Mouse (Mus musculus): ENCODE data around the gene Zcchc18.

DNA sequence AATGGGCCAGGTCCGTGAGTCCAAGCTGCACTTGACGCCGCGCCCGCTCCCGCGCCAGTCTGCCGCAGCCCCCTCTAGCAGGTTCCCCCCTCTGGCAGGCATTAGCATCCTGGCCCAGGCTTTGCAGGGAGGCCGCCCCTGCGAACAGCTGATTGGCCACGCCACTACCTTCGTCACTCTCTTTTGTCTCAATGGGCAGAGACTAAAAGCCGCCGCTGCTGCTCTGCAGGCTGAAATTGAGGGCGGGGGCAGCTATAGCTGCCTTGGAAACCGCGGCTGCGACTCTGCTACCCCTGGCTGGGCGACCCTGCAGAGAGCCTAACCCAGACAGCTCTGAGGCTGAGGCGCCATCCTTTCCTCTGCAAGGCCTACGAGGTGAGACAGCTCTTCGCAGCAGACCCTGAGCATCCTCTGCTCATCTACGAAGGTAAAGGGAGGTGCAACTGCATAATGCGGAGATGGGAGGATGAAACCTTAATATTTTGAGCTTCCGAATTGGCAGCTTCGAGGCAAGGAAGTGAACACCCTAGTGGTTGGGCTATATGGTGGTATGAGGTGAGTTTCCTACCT, at the start of gene Zcchc18:
- TF ChIP-seq CTCF (IDR thresholded peaks at IDR 0.05; ENCODE audit: control insufficient read depth, insufficient read depth, low read length) (no peak), POLR2A (IDR thresholded peaks at IDR 0.05; ENCODE audit: borderline replicate concordance, control insufficient read depth, low read depth, low read length) (peak; percentile 75; the same call in 1 of the 2 replicates)

All from bone marrow, adult 2 months (tissue).